Comparison of ENCODE assay signal across 8 mouse cellular contexts in the genomic region with DNA sequence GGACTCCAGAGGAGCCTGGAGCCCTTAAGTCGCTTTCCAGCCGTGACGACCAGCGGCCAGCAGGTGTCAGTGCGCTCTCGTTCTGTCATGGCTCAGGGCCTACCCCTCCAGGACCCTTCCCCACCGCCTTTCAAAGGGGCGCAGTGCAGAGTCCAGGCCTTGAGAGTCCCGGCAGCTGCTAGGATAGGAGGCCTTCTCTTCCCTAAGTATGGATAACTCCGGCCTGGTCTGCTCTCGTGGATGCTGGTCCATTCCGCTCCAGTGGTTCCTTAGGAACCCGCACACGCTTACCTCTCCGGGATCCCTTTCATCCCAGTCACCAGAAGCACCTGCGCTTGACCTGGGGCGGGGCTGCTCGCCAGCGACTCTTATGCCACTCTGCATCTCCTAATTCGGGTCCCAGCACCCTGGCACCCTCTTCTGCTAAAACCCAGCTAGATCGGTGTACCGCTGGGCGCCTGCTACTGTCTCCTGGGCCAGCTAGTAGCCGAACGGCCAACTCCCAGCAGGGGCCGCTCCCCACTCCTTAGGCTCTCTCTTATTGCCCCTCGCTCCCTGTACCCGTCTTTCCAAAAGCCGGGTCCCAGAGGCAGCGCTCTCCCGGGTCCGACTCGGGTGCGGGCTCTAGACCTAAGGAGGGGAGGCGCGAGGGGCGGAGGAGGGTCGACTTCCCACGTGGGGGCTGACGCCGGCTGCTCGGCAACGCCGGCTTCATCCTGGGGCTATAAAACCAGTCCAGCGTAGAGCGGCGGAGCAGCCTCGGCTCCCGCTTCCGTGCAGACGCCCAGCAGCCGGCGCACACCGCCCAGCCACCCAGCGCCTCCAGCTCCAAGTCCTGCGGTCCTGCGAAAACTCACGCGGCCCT. TPM values are rescaled to one million over a fixed set of nuclear protein-coding genes. Genes with fewer than 3 reads are reported as not detected.
A peak's percentile ranks its signal among the peaks of the same experiment; 100 is the strongest.
DNase-seq lines count a peak whose midpoint lies in the region; ATAC-seq and TF ChIP-seq lines count a peak whose summit lies in the region.

No protein-coding gene starts in this region.

- H3K4me3 ChIP-seq in forebrain, postnatal 0 days (ENCODE audit: low read depth, low read length), result peak overlapping the region; percentile 58
- peak overlapping the region; percentile 57 for H3K4me3 ChIP-seq in hindbrain, embryonic 12.5 days
- peak overlapping the region; percentile 57 for H3K4me3 ChIP-seq in lung, embryonic 16.5 days (ENCODE audit: low read length)

- under 1% methylated on average over 59 of the region's 59 CpGs for WGBS in forebrain, postnatal 0 days
- whole genome bisulfite sequencing in hindbrain, embryonic 12.5 days, result under 1% methylated on average over 59 of the region's 59 CpGs
- under 1% methylated on average over 52 of the region's 59 CpGs for WGBS in lung, embryonic 16.5 days

- peak; percentile 89 for ATAC-seq in forebrain, postnatal 0 days
- peak; percentile 87 for ATAC-seq in hindbrain, embryonic 12.5 days (ENCODE audit: low FRiP score)
- peak; percentile 81 for ATAC-seq in lung, embryonic 16.5 days (ENCODE audit: low read depth)
- ATAC-seq in erythroid progenitor cell, adult 5-6 weeks (replicated peaks; ENCODE audit: low FRiP score, poor library complexity, severe bottlenecking), result no peak

- TF ChIP-seq CTCF in forebrain, postnatal 0 days (IDR thresholded peaks at IDR 0.05; ENCODE audit: low read depth), result peak; percentile 91

- H3K9ac ChIP-seq in forebrain, postnatal 0 days, result peak overlapping the region; percentile 57
- peak overlapping the region; percentile 71 for H3K9ac ChIP-seq in hindbrain, embryonic 12.5 days
- peak overlapping the region; percentile 63 for H3K9ac ChIP-seq in lung, embryonic 16.5 days (ENCODE audit: low read length)

- H3K4me2 ChIP-seq in forebrain, postnatal 0 days (ENCODE audit: low read depth), result peak overlapping the region; percentile 98
- peak overlapping the region; percentile 99 for H3K4me2 ChIP-seq in hindbrain, embryonic 12.5 days (replicated peaks)
- peak overlapping the region; percentile 99 for H3K4me2 ChIP-seq in lung, embryonic 16.5 days (ENCODE audit: low read depth, low read length)

- DNase-seq in NIH3T3 (ENCODE audit: low read depth), result peak; percentile 40
- peak; percentile 15 for DNase-seq in cerebellum, adult 11-12 months
- DNase-seq in forebrain, postnatal 0 days, result peak; percentile 93
- DNase-seq in layer of hippocampus, adult 9-11 months, result peak; percentile 50
- DNase-seq in retina, embryonic 14.5 days (ENCODE audit: low spot score), result peak; percentile 95

- H3K36me3 ChIP-seq in forebrain, postnatal 0 days (ENCODE audit: insufficient read depth), result no peaks in the 10 kb centered on the region
- no peaks in the 10 kb centered on the region for H3K36me3 ChIP-seq in hindbrain, embryonic 12.5 days
- H3K36me3 ChIP-seq in lung, embryonic 16.5 days (ENCODE audit: control insufficient read depth, insufficient read depth, low read length), result no peaks in the 10 kb centered on the region

- H3K27me3 ChIP-seq in forebrain, postnatal 0 days (ENCODE audit: insufficient read depth, low read length), result peaks cover 21% of the 10 kb centered on the region
- H3K27me3 ChIP-seq in hindbrain, embryonic 12.5 days, result peaks cover 48% of the 10 kb centered on the region
- H3K27me3 ChIP-seq in lung, embryonic 16.5 days (ENCODE audit: control insufficient read depth, insufficient read depth, low read depth, low read length), result peaks cover 48% of the 10 kb centered on the region

- H3K4me1 ChIP-seq in forebrain, postnatal 0 days (ENCODE audit: insufficient read depth), result peaks cover 9% of the 10 kb centered on the region; the same call in 1 of the 2 replicates
- peaks cover 34% of the 10 kb centered on the region for H3K4me1 ChIP-seq in hindbrain, embryonic 12.5 days
- H3K4me1 ChIP-seq in lung, embryonic 16.5 days (replicated peaks; ENCODE audit: control insufficient read depth, insufficient read depth, low read length), result peaks cover 31% of the 10 kb centered on the region

- H3K27ac ChIP-seq in forebrain, postnatal 0 days (ENCODE audit: low read depth, low read length), result peak overlapping the region; percentile 50
- peak overlapping the region; percentile 75 for H3K27ac ChIP-seq in hindbrain, embryonic 12.5 days
- H3K27ac ChIP-seq in lung, embryonic 16.5 days (ENCODE audit: low read length), result no peak overlapping the region

- no peaks in the 10 kb centered on the region for H3K9me3 ChIP-seq in forebrain, postnatal 0 days (ENCODE audit: low read length)
- H3K9me3 ChIP-seq in hindbrain, embryonic 12.5 days (replicated peaks), result no peaks in the 10 kb centered on the region
- H3K9me3 ChIP-seq in lung, embryonic 16.5 days (ENCODE audit: control insufficient read depth, low read length), result no peaks in the 10 kb centered on the region

RNA-seq across cellular contexts. Expression of a gene that starts 0.8 kb away (rescaled TPM):
- total RNA-seq in forebrain, postnatal 0 days (2014; rRNA removed), result 9.1 and 17.3 TPM in 2 replicates
- polyA plus RNA-seq in forebrain, postnatal 0 days (2015; fragmentation: Nextera tagmentation; extraction: Ambion mirVana), result 1.7 and 2.6 TPM in 2 replicates
- 4.1 and 4.9 TPM in 2 replicates for polyA plus RNA-seq in hindbrain, embryonic 12.5 days (2016; fragmentation: Nextera tagmentation; extraction: Ambion mirVana)
- polyA plus RNA-seq in lung, embryonic 16.5 days (2015; fragmentation: Nextera tagmentation; extraction: Ambion mirVana), result 0.09 and 0.11 TPM in 2 replicates
- total RNA-seq in erythroid progenitor cell, adult 5-6 weeks (2015; ENCODE audit: low replicate concordance), result not detected in 2 replicates
- not detected in 2 replicates for total RNA-seq in erythroid progenitor cell, adult 5-6 weeks (2017; ENCODE audit: low replicate concordance)

Comparison
In these comparisons a context has a peak if more than half of its experiments do, and no peak if none do; other contexts are left out.
1. DNase-seq: peak in every context shown above with its lines; median percentile 95 in retina, embryonic 14.5 days; 93 in forebrain, postnatal 0 days; 50 in layer of hippocampus, adult 9-11 months; 40 in NIH3T3; 15 in cerebellum, adult 11-12 months.